ENCODE assay signal across 12 mouse cellular contexts in the genomic region with DNA sequence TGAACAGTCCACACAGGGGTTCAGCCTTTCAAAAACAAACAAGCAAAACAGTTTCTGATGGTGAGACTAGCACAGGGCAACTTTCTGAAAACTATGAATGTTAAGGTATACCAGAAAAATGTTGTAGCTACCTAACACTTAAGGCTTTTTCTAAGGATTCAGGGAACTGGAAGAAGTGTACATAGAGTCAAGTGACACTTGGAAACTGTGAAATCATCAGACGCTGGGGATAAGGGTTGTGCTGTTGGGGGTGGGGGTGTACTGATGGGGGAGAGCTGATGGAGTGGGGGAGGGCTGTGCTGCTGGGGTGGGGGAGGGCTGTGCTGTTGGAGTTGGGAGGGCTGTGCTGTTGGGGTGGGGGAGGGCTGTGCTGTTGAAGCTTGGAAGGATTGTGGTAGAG.
"Had no signal": no experiment of that assay in that cellular context is flagged by ENCODE, and none has a peak within 500 bp of the region (broad histone marks: within the 10 kb centered on the region; RNA-seq: fewer than 3 reads in every experiment).

No protein-coding gene starts in this region.

- H3K27me3 ChIP-seq: kidney, embryonic 15.5 days; liver, embryonic 12.5 days; megakaryocyte, embryonic 14.5 days; midbrain, embryonic 15.5 days; neural tube, embryonic 12.5 days had no signal

- H3K27ac ChIP-seq: kidney, embryonic 15.5 days; left cerebral cortex, adult 2 months; liver, embryonic 12.5 days; midbrain, embryonic 15.5 days; neural tube, embryonic 12.5 days had no signal

- H3K9me3 ChIP-seq: kidney, embryonic 15.5 days; liver, embryonic 12.5 days; megakaryocyte, embryonic 14.5 days; midbrain, embryonic 15.5 days; neural tube, embryonic 12.5 days had no signal

- H3K4me2 ChIP-seq: kidney, embryonic 15.5 days; liver, embryonic 12.5 days; midbrain, embryonic 11.5 days; midbrain, embryonic 15.5 days; neural tube, embryonic 12.5 days had no signal

- H3K4me1 ChIP-seq: megakaryocyte, embryonic 14.5 days had no signal

- H3K4me3 ChIP-seq: kidney, embryonic 15.5 days; left cerebral cortex, adult 2 months; liver, embryonic 12.5 days; megakaryocyte, embryonic 14.5 days; midbrain, embryonic 15.5 days; neural tube, embryonic 12.5 days had no signal

- DNase-seq: kidney, adult 2 months; kidney, postnatal 14 days; thymus, adult 18-20 months; thymus, postnatal 14 days had no signal

- H3K36me3 ChIP-seq: kidney, embryonic 15.5 days; liver, embryonic 12.5 days; midbrain, embryonic 15.5 days; neural tube, embryonic 12.5 days had no signal

- H3K9ac ChIP-seq: kidney, embryonic 15.5 days; liver, embryonic 12.5 days; midbrain, embryonic 15.5 days; neural tube, embryonic 12.5 days had no signal

- ATAC-seq: intestine, embryonic 16.5 days; liver, embryonic 12.5 days; midbrain, embryonic 15.5 days had no signal
